Mouse (Mus musculus) T-cell, adult 2 months (primary cell): ENCODE measurements at regions not wholly inside any gene's neighbourhood (a gene's known extent, or its start where the extent isn't known, plus 50 kb on each side); places are given as distances from the start of the nearest gene placed in this dataset.

ENCODE experiments used
- DNase-seq: peaks from one replicate; pipeline ENCODE4 v3.0.0; 2022; ENCODE audit warnings: low spot score

DNA sequence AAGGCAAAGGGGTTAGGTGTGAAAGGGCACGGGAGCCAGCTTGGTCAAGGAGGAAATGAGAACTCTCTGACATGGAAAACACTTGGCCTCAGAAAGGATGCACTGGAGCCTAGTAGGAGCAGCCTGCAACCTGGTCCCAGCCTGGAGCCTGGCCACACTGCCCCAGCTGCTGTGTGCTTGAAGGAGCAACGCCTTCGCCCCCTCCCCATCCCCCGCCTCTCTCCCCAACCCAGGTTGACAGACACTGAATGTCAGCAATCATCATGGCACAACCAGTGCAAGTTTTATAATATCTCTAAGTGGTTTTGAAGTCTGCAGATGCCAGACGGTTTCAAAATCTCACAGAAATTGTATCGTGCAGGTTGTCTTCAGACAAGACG is 417.6 kb downstream of the Cmpk2 start:
- no peak for DNase-seq

DNA sequence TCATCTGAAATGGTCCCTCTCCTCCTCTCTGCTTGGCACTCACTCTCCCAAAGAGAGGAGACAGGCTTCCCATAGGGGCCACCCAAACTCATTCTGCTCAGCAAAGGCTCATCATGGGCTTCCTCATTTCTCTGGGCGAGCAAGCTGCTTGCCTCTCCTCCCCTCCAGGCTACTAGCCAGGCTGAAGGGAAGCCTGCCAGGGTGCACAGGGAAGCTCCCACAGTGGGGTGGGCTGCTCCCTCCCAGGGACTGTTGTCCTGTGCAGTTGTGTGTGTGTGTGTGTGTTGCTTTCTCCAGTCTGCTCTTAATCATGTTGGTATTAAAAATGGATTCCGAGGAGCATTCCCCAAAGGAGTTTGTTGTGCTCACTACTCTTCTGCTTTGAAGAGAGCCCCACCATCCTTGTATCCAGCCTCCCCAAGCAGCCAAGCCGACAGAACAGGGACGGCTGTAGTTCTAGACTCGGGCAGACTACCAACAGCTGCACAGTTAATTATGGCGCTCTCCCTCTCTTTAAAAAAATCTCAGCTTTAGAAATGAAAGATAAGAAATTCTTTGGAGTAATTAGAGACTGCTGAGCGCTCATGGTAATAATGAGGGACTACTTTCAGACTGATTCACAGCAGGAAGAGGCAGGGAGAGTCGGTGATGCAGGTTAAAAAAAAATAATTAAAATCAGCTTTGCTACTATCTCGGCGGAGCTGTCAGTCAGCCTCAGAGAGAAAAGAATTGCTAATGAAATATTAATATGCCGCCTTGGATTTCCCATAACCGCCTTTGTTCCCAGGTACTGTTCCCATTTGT is 417.0 kb downstream of the Cmpk2 start:
- no peak for DNase-seq

DNA sequence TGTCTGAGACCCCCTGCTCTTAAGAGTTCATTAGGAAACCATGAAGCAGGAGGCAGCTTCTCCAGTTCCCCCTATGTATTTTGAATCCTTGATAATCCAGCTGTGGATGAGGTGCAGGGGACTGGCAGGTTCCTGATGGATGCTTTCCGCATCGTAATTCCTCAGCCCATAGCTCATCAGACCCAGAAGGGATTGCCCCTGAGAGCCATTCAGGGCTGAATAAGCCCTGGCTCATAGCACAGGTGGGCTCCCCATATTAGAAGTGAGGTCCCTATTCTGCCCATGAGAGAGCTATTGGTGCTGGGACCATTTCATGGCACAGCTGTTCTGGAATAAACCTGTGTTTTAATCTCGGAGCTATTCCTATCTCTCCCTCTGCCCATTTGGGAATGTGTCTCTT is 416.1 kb downstream of the Cmpk2 start:
- no peak for DNase-seq

DNA sequence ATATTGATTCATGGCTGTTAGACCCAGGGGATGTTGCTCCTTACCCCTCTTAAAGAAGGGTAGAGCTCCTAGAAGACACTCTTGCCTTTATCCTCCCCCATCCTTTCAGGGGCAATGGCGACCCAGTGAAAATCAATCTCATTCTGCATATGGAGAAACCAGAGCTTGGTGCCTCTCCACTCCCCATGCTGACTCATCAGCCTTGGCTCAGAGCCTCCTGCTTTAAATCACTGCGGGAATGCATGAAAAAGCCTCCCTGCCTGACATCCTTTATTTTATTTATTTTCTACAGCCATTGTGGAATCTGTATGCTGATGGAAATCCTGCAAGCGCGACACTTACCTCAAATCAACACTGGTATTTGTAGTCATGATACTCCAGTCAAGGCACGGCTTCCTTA is 415.2 kb downstream of the Cmpk2 start:
- no peak for DNase-seq

DNA sequence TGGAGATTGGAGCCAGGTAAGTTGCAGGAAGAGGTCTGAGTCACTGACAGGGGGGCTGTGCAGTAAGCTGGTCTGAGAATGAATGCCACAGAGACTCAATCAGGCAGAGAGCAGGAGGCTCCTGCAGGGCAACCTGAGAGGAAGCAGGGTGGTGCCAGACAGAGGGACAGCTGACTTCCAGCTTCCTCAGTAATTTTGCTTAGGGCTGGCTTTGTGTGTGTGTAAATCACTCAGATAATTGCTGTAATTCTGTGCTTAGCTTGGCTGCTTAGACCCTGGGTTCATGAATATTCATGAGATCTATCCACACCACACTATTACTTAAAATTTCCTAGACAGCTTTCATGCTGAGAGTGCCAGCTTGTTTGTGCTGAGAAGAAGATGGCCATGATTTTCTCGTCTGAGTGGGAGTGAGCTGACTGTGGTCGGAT is 408.7 kb downstream of the Cmpk2 start:
- no peak for DNase-seq

DNA sequence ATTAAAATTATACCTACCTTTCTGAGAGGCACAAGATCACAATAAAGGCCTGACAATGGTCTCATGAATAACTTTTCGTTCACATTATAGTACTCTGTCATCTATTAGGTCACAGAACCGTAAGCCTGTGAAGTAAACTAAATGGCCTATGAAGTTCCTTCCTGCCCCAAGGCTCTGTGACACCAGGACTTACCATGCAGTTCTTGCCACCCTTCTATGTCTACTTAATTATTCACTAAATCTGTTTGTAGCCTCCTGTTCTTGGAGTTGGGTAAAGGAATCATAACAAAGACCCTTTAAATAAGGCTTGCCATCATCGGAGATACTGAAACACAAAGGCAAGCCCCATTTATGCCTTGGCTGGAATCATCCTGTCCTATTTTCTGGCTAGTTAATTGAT is 408.3 kb downstream of the Cmpk2 start:
- DNase-seq: no peak

DNA sequence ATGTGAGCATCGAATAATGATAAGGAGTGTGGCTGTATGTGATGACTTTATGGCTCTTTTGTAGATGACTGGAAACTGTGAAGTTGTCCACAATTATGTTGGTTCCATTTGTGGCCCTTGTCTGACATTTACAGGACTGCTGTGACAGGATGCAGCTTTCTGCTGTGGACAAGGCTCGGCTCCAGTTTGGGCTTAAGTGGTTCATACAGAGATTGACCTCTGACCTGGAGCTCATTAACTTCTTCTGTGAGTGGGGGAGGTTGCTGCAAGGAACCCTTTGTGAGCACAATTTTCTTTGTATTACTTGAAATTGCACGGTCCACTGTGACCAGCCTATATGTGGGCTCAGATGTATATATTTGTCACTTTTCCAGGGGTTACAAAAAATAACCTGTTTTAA is 403.5 kb downstream of the Cmpk2 start:
- DNase-seq: no peak

DNA sequence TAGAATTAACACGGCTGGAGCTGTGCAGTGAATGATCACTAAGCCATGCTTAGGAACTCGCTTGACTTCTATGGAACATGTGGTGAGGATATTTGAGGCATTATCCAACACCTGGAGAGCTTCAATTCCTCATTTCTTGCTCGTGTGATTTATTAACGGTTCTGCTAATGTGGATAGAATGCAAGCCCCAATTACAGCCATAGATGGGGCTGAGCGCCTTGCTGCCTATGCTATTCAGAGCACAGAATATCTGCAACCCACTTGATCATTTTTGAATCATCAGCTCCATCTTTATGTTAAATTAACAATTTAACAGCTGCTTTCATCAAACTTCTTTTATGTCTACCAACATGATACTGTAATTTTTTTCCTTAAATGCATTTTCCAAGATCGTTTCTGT is 398.7 kb downstream of the Cmpk2 start:
- no peak for DNase-seq

DNA sequence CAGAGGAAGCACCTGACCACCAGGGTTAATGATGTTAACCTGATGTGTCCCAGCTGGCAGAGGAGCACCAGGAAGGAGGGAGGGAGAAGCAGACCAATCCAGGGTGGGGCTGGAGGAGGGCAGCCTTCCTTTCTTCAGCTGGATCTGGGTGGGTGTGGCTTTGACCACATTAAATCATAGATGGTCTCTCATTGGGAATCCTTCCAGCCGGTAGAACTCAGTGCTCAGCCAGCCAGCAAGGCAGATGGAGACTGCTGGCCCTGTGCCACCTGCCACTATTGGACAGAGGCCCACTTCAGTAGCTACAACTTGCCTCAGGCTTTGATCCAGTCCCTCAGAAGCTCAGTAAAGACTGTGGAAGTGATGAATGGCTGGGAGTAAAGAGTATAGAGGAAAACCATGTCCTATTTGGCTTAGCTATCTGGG is 386.1 kb downstream of the Cmpk2 start:
- no peak for DNase-seq

DNA sequence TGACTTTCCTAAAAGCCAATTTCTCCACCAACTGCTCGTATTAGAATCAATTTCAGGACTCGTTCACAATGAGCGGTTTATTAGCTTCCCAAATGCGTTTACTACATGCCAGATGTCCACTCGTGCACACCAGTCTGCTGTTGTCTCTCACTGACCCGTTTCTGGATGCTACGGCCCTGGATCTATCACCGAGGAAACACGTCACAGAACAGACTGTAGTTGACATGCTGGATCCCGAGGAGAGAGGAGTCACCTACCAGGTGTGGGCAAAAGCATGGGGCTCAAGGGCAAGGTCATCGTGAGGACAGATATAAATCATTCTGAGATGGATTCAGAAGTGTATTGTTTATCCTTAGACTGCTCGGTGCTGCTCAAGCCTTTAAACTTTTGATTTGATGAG is 375.9 kb downstream of the Cmpk2 start:
- DNase-seq: no peak

DNA sequence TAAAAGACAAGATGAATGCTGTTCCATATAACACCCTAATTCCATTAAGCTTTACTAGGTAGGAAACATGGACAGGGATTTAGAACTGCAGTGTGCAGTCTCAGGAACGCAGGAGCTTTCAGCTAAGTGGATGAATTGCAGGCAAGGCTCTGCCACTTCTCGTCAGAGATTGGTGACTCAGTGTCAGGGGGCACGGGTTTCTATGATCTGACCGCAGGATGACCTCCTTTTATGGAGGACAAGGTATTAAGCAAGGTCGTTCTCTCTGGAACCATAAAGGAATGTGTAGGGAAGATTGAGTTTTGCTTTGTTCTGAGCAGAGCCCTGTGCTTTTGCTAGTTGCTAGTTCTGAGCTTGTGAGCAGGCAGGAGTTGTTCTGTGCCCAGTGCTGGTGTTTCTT is 373.7 kb downstream of the Cmpk2 start:
- no peak for DNase-seq

DNA sequence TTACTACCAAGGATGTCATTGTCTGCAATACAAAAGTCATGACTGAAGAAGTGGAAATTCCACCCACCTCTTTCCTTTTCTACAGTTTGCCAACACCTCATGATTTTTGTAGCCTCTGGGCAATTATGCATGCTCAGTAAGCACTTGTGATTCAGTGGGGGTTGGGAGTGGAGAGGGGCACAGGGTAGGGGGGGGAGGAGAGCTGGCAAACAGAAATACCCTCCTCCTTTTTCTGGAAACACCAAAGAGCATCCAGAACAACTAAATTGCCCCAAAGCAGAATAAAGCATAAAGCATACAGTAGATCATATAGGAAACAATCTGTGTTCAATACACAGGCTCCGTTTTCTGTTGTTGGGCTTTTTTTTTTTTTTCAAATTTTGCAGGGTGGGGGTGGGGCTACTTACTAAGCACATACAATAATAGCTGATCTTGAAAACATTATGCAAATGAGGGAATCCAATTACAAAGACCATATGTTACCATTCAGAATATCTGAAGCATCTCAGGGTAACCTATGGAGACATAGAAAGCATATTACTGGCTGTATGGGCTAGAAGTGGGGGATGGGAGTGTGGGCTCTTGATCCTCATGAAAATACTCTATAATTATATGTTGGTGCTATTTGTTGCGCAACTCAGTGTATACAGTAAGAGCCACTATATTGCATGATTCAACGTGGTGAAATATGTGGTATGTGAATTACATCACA is 352.4 kb downstream of the Cmpk2 start:
- no peak for DNase-seq

DNA sequence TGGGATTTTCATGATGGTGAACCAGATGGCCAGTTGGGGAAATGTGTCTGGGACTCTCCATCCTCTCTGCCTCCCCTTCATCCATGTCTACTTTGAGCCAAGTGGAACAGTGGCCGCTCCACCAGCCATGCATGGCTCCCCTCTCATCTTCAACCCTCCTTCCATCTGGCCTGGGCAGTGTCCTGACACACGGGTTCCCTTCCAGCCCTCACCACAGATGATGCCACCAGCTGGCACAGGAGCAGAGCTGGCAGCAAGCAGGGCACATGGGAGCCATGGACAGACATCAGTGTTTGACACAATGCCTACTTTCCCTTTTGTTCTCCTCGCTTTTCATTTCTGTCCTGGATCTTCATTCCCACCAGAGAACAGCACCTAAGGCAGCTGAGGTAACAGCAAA is 348.9 kb downstream of the Cmpk2 start:
- DNase-seq: no peak

DNA sequence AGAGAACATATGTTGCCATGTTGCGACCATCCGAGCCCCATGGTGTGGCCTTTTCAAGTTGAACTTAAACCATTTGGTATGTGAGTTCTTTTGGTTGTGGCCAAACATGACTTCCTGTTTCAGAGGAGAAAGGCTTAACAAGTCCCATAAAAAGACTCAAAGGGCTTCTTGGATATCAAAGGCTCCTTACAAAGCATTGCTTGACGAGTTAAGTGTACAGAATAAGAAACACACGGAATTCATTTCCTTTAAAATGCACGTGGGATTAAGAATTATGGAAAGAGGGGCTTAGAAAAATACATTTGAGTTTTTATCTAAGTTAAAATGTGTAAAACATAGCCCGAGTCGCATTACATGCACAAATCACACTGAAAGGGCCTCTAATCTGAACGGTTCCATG is 346.8 kb downstream of the Cmpk2 start:
- DNase-seq: no peak

DNA sequence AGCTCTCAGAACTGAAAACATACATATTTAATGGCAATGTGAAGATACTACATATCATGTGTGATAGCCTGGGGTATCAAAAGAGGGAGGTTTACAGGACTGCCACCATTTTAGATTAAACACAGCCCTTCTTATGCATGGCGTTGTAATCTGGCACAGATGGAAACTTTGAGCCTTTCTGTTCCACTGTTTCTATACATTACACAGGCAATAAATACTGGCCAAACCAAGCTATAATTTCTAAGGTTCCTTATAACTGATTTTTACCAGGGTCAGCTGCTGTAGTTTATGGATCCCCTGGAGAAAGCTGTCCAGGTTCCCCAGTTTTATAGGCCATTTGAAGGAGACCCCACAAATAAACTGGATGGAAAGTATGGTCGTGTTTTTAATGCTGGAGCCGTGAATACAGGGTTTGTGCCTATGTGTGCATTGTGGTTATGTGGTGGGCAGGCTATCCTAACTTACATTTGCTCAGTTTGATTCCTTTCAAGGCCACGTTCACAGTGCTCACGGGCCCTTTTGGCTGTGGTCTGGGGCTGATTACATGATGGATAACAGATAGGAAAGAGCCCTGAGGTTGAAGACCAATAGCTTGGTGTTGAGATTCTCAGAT is 341.7 kb downstream of the Cmpk2 start:
- no peak for DNase-seq

DNA sequence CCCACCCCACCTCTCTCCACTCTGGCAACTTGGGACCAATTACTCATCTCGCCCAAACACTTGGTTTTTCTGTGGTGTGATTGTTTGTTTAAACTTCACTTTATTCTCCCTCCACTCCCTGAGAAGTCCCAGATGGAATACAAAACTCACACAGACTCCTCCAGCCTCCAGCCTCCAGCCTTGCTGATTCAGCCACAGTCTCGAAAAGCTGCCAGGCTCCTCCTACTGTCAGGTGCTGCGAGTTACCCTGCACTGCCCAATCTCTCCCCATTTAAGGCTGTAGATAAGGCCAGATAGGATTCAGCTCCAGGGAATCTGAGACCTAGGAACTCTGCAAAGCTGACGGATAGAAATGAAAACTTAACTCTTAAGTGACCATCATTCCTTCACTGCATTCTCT is 340.7 kb downstream of the Cmpk2 start:
- DNase-seq: no peak

DNA sequence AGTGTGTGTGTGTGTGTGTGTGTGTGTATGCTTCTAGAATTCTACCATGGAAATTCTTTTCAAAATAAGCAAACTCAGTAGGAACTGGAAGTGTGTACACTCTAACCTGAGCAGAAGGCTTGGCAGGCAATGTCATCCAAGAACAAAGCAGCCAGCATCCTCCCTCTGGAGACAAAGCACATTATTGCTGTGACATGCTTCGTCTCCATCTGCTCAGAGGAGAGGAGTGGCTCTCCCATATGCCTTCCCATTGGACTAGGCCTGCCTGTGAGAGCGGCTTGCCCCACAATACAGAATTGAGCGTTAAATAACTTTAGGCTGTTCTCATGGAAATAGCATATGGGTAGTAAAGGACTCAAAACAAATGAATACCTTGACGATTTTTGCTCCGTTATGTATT is 333.5 kb downstream of the Cmpk2 start:
- DNase-seq: no peak

DNA sequence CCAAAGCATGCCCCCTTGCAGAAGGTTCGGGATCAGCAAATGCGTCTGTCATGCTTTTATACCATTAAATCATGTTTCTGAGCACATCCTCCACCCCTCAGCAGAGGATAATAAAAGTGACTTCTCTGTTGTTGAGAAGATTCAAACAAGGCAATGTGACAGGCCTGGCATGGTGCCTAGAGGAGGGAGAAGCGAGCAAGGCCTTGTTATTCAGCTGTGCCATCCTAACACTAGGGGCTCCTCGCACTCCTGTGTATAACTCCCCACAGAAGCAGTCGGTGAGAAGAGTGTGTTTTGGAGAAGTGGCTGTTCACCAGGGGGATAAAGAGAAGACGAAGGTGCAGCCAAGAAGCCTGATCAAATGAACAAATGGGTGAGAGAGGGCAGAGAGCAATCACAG is 330.3 kb downstream of the Cmpk2 start:
- DNase-seq: no peak

DNA sequence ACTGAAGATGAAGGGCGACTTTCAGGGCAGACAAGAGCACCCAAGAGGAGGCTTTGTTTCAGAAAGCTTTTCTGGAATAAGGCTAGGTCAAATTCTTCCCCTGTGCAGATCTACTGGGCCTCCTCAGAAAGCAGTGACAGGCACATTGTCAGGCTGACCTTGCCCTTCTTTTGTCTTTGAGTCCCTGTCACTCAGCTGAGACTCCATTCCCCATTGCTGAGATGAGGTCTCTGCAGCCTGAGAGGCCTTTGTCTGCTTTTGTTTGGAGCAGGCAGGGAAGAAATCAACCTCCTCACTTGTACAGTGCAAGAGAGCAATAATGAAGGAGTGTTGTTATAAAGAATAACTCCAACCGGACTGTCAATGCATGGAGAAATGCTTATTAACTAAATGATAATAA is 327.4 kb downstream of the Cmpk2 start:
- no peak for DNase-seq

DNA sequence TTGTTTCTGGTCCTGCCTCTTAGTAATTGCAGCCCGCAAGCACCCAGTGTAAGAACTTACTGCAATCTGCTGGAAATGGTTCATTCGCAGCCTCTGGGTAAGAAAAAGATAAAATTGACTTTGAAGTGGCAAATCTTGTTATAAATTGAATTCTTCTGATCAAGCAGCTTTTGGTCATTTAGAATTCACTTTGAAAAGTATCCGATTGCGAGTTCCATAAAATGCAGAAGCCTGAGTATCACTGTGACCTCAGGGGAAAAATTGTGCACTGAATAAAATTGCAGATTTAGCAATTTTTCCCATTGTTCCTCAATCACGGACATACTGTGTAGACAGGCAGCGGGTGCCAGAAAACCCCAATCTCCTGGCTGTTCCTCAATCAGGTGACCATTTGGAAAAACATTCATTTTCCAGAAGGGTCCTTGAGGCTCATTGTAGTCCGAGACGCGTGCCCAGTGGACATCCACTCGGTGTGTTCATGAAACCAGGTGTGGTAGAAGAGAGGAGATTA is 320.4 kb downstream of the Cmpk2 start:
- DNase-seq: no peak

DNA sequence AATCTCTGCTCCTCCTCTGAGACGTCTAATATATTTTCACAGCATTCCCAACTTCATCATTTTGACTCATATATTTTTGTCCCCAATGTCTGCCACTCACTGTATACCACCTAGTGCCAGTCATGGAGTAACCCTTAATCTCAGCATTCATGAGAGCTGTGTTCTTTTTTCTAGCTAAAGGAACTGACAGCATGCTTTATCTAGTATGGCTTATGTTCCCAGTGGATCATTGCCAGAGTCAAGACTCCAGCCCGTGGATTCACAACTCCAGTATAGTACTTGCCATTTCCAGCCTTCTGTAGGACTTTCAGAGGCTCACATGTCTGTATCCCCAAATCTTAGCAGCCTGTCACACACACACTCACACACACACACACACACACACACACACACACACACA is 316.5 kb downstream of the Cmpk2 start:
- DNase-seq: no peak

DNA sequence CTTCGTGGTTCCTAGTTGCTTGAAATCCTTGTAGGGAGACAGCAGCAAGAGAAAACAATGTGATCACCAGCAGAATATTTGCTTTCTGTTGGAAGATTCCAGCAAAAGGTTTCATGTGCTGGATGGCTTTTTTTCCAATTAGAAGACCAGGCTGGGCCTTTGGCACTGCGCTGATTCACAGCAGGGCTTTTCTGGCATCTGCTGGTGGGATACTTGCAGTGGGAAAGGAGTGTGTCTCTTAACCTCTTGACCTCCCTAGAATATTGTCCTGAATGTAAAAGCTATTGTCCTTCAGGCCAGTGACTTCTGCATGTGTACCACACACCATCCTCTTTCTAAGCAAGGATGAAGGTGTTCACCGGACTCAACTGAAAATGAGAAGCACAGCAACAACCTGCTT is 315.4 kb downstream of the Cmpk2 start:
- no peak for DNase-seq

DNA sequence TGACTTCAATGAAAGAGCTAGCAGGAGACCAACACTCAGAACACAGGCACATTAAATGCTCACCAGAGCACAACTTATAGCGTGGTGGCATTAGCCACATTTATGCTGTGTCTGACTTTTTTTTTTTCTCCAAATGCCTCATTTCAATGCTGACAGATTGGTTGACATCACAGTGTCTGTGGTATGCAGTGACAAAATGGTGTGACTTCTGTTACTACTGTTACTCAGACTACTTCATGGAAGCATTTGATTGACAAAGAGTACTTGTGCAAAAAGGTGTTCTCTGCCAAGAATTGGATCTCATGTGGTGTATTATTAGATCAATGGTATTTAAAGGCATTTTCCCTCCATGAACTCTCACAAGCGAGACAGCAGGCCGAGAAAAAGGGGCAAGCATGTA is 314.8 kb downstream of the Cmpk2 start:
- DNase-seq: no peak
